Mouse (Mus musculus) subcutaneous adipose tissue, adult 2 months (tissue): ENCODE results near the gene Fam81a. TPM values are rescaled to one million over a fixed set of nuclear protein-coding genes. Genes with fewer than 3 reads are reported as not detected.

Experiments used
- polyA plus RNA-seq: library from polyadenylated mRNA; depleted of rRNA; stranded (reverse); fragments of >200 nt; gene quantifications from 2 replicates; pipeline ENCODE4 v1.2.3, GENCODE M21; 2012; ENCODE audit warnings: low replicate concordance; rRNA removed

Fam81a gene
- 0.40 and 0.67 TPM in 2 replicates for polyA plus RNA-seq

DNA sequence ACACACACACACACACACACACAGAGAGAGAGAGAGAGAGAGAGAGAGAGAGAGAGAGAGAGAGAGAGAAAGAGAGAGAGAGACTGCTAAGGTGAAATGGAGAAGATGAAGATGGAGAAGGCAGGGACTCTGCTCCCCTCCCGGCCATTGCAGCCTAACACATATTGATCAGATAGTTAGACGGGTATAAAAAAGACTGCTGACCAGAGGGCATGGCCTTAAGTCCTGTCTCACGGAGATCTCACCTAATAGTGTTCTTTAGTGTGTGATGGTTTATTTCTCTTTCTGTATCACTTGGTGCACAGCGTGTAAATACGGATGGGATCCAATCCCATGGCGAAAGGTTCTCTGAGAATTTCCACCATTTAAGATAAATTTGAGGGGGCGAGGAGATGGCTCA is at the start of gene Fam81a:
TSS of gene Fam81a (minus strand) at position 101 of the 400 bp plus-strand sequence.

Other genes starting within 250 kb of the Fam81a start
- gene Bnip2, start 153.1 kb downstream of the Fam81a start, polyA plus RNA-seq, result 39.9 and 44.0 TPM in 2 replicates
- 38.9 and 40.9 TPM in 2 replicates for gene Gtf2a2, start 130.0 kb downstream of the Fam81a start, polyA plus RNA-seq
- 6.5 TPM in 1 of 2 replicates, not detected in the other for gene Gcnt3, start 104.5 kb downstream of the Fam81a start, polyA plus RNA-seq
- 8.1 and 12.2 TPM in 2 replicates for gene Myo1e, start 64.8 kb upstream of the Fam81a start, polyA plus RNA-seq